Mouse (Mus musculus): ENCODE measurements around the gene Vdr.
"Not testable (repeated sequence)": the region's sequence is repeated elsewhere in the genome, so short reads cannot be mapped to it uniquely, and the experiment has no call there.

Vdr gene

GRCm38 (mm10) chr15:97880441-97880840 is 30.0 kb downstream of the Vdr start:
- DNase-seq (ENCODE audit: low read depth, low spot score), result no peak

GRCm38 (mm10) chr15:97878696-97879328 is 31.6 kb downstream of the Vdr start:
- DNase-seq (ENCODE audit: low read depth, low spot score), result no peak

- DNase-seq (ENCODE audit: low read depth, low spot score), result no peak
These were observed 34.6 kb downstream of the Vdr start for GRCm38 (mm10) chr15:97875784-97876183.

- no peak for DNase-seq (ENCODE audit: low read depth, low spot score)
These were observed 36.7 kb downstream of the Vdr start for GRCm38 (mm10) chr15:97873717-97874116.

GRCm38 (mm10) chr15:97872161-97872560 is 38.3 kb downstream of the Vdr start:
- DNase-seq (ENCODE audit: low read depth, low spot score), result no peak

- DNase-seq (ENCODE audit: low read depth, low spot score), result no peak
These were observed 39.1 kb downstream of the Vdr start for GRCm38 (mm10) chr15:97871055-97872030.

- DNase-seq (ENCODE audit: low read depth, low spot score), result not testable (repeated sequence)
These were observed 40.3 kb downstream of the Vdr start for GRCm38 (mm10) chr15:97870116-97870515.

DNA sequence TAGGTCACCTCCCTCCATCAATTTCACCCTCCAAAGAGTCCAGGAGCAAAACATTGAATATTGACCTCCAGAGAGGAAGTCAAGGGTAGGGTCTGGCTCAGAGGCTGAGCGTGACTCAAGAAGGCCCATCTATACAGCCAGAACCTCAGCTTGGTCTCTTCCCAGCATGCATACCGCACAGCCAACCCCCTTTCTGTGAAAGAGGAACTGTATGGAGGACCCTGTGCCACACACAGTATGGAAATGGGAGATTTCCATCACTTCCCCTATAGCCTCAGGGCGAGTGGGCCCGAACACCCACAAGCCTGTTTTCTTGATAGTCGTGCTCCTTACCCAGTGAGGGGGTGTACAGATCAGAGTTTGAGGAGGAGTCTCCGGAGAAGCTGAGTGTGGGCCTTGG is 41.4 kb downstream of the Vdr start:
- DNase-seq (ENCODE audit: low read depth, low spot score), result no peak

DNA sequence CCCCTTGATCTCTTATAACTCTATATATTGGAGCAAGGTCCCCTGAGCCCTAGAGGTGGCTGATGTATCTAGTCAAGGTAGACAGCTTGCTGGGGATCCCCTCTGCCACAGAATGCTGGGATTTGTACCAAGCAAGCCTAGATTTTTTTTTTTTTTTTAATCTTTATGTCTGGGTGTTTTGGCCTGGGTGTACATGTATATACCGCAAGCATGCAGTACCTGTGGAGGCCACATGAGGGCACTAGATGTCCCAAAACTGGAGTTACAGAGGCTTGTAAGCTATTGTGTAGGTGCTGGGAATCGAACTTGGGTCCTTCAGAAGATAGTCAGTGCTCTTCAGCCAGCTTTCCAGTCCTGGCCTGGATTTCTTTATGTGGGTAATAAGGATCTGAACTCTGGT is 44.4 kb downstream of the Vdr start:
- no peak for DNase-seq (ENCODE audit: low read depth, low spot score)

- no peak for DNase-seq (ENCODE audit: low read depth, low spot score)
These were observed 45.3 kb downstream of the Vdr start for GRCm38 (mm10) chr15:97865175-97865574.

- no peak for DNase-seq (ENCODE audit: low read depth, low spot score)
These were observed 45.9 kb downstream of the Vdr start for GRCm38 (mm10) chr15:97864361-97865045.

- no peak for DNase-seq (ENCODE audit: low read depth, low spot score)
These were observed 46.9 kb downstream of the Vdr start for GRCm38 (mm10) chr15:97863494-97863881.

DNA sequence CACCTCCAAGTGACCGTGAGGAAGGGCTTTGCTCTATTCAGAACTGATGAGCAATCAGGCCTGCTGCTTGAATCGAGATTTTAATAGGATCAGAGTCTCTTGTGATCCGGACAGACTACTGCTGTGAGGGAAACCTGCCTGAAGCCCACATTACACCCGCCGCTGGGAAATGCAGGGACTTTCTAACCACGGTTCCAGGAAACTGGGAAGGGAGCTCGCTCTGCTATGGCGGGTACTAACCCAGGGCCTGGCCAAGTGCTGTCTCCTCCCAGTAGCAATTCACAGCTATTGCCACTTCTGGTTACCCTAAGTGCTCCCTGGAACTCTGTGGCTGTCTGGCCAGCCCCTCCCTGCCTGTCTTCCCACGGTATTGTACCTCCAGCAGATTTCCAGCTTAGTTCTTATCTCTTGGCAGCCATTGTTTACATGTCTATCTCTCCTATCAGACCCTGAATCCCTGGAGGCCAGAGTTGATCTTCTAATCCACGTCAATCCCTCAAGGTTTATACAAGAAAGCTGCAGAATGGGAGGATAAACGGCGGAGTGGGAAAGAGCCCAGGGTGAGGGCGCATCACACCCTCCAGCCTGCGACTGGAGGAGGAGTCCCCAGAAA is 47.4 kb downstream of the Vdr start:
- DNase-seq (ENCODE audit: low read depth, low spot score), result no peak

DNA sequence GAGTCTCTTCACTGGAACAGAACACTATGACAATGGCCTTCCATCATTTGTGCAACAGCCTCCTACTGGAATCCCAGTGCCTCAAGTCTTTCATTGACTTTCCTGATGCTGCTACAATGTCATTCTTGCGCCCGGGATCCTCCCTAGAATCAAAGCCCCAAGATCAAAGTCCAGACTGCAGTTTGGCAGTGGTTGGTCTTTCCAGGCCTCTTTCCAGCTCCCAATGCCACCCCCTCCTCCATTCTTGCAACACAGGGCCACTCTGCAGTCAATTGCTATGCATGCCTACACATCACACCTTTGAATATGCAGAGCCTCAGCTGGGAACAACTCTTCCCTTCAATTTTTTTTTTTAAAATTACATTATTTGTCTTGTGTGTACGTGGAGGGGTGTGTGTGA is 50.1 kb downstream of the Vdr start:
- no peak for DNase-seq (ENCODE audit: low read depth, low spot score)

- no peak for DNase-seq (ENCODE audit: low read depth, low spot score)
These were observed 52.0 kb downstream of the Vdr start for GRCm38 (mm10) chr15:97858431-97858830.

GRCm38 (mm10) chr15:97854551-97854950 is 55.9 kb downstream of the Vdr start:
- no peak for DNase-seq (ENCODE audit: low read depth, low spot score)

- no peak for DNase-seq (ENCODE audit: low read depth, low spot score)
These were observed 56.4 kb downstream of the Vdr start for GRCm38 (mm10) chr15:97854059-97854458.

DNA sequence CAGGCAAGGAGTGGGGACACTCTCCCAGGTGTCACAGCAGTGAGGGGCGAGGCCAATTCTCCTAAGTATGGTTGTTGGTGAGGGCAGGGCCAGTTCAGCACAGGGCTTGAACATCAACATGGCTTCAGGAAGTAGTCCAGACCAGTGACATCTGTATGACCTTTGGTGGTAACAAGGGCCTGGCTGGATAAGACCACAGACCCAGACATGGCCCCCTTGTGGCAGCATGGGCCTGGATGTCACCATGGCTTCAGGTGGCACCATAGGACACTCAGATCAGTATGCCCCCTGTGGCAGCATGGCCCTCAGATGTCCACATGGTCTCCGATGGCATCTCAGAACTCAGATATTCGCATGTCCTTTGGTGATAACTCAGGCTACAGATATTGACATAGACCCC is 58.1 kb downstream of the Vdr start:
- no peak for DNase-seq (ENCODE audit: low read depth, low spot score)

GRCm38 (mm10) chr15:97851011-97851410 is 59.4 kb downstream of the Vdr start:
- DNase-seq (ENCODE audit: low read depth, low spot score), result no peak

DNA sequence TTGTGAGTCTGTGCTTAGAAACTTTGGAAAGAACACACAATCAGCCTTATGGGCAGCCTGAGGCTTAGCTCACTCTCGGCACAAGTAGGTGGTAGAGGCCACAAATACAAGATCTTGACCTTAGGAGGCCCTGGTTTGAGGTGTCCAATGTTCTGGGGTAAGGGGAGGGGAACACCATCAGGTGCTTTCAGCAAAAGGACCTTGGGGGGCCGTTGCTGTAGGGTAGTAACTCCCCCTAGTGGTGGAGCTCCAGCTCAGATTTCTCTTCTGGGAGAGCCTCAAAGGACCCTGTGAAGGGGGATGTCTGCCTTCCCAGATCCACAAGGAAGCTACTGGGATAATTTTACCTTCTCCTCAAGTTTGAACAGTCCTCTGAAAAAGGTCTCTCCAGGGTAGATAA is 60.0 kb downstream of the Vdr start:
- peak; percentile 40 for DNase-seq (ENCODE audit: low read depth, low spot score)

GRCm38 (mm10) chr15:97849116-97849911 is 61.1 kb downstream of the Vdr start:
- DNase-seq (ENCODE audit: low read depth, low spot score), result peak; percentile 91
